Mouse (Mus musculus): ENCODE measurements around the gene Jund. TPM values are rescaled to one million over a fixed set of nuclear protein-coding genes. Genes with fewer than 3 reads are reported as not detected.

The Jund gene
- total and polyA plus RNA-seq, 3 experiments: 109 to 127 (median 123) TPM

DNA sequence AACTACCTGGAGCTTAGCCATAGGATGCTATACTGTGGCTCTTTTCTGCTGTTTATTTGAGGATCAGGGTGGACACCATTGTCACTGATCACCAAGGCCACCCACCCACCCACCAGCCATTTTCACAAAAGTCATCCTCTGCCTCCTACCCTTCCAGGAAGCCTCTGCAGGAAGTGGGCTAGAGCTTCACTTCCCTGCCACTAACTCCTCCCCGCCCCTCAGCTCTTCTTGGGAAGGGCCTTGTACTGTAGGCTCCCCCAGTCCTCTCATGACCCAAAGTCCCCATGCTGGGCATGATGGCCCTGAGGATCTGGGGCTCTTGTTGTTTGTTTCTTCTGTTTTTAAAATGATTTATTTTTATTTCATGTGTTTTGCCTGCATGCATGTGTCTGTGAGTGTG lies 23.4 kb upstream of the Jund start:
- peaks cover 20% of the 10 kb centered on the region for H3K4me1 ChIP-seq (ENCODE audit: control insufficient read depth, insufficient read depth, low read length)
- H3K27me3 ChIP-seq (ENCODE audit: control insufficient read depth, insufficient read depth, low read length): no peaks in the 10 kb centered on the region
- no peak overlapping the region for H3K4me3 ChIP-seq
- no peak overlapping the region for H3K9ac ChIP-seq (ENCODE audit: low read depth, low read length)
- H3K36me3 ChIP-seq (ENCODE audit: control insufficient read depth, insufficient read depth, low read length): no peaks in the 10 kb centered on the region
- H3K79me2 ChIP-seq (replicated peaks; ENCODE audit: control insufficient read depth, insufficient read depth, low read length): no peaks in the 10 kb centered on the region
- TF ChIP-seq EP300 (IDR thresholded peaks at IDR 0.05; ENCODE audit: insufficient read depth, low read depth, low read length): no peak
- no peak for TF ChIP-seq POLR2A (IDR thresholded peaks at IDR 0.05; ENCODE audit: insufficient read depth, low read depth, low read length)
- no peak for TF ChIP-seq CTCF (IDR thresholded peaks at IDR 0.05)
- 56% methylated on average over 1 of the region's 1 CpGs for WGBS
- no peak overlapping the region; the same call in 1 of the 2 replicates for H3K27ac ChIP-seq
- DNase-seq: no peak
- intact Hi-C loops (cut with DNase I): no loop called here

DNA sequence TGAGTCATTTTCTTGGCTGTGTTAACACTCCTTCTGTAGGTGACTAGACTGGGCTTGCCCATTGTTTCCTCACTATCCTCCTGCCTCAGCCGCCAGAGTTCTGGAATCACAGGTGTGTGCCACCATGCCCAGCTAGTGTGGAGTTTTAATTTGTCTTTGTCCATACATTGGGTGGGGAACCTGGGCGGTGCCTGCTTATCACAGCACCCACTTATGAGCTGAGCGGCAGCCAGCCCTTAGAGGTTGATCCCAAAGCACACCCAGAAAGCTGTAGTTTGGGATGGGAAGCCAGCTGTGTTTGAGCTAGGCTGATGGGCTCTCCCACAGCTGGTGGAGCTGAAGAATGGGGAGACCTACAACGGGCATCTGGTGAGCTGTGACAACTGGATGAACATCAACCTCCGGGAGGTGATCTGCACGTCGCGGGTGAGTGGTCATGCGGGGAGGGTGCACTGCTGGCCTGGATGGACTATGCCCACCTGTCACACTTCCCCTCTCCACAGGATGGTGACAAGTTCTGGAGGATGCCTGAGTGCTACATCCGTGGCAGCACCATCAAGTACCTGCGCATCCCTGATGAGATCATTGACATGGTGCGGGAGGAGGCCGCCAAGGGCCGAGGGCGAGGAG lies 21.2 kb upstream of the Jund start:
- WGBS: 93% methylated on average over 15 of the region's 15 CpGs
- H3K4me3 ChIP-seq: no peak overlapping the region
- intact Hi-C loops (cut with DNase I): no loop called here

DNA sequence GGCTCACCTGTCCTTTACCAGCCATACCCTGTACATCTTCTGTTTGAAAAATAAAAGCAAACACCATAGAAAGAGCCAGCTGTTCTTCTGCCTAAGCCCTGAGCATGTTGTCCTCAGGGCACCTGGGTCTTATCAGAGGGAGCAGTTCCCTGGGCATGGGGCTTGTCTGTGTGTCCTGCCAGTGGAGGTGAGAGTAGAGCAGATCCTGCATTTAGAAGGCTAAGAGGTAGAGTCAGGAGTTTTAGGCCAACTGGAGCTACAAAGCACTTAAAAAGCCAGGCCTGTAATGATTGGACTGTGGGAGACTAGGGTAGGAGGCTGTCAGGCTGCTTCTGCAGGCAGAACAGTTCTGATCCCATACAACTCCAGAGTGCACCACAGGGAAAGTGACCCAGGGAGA lies 20.1 kb upstream of the Jund start:
- TF ChIP-seq POLR2A (IDR thresholded peaks at IDR 0.05; ENCODE audit: insufficient read depth, low read depth, low read length) (no peak), CTCF (IDR thresholded peaks at IDR 0.05) (no peak), EP300 (IDR thresholded peaks at IDR 0.05; ENCODE audit: insufficient read depth, low read depth, low read length) (no peak)
- intact Hi-C loops (cut with DNase I): no loop called here
- peak overlapping the region; percentile 64 for H3K27ac ChIP-seq
- DNase-seq: no peak
- H3K36me3 ChIP-seq (ENCODE audit: control insufficient read depth, insufficient read depth, low read length): no peaks in the 10 kb centered on the region
- H3K4me1 ChIP-seq (ENCODE audit: control insufficient read depth, insufficient read depth, low read length): peaks cover 23% of the 10 kb centered on the region
- no peaks in the 10 kb centered on the region for H3K79me2 ChIP-seq (replicated peaks; ENCODE audit: control insufficient read depth, insufficient read depth, low read length)
- H3K4me3 ChIP-seq: no peak overlapping the region
- no peaks in the 10 kb centered on the region for H3K27me3 ChIP-seq (ENCODE audit: control insufficient read depth, insufficient read depth, low read length)
- H3K9ac ChIP-seq (ENCODE audit: low read depth, low read length): 0 out of 2 replicates have a peak overlapping the region, but pooled peaks have one; percentile 15

More for the DNA sequence above, 21.2 kb upstream of the Jund start:
- Histone ChIP-seq H3K27me3 (ENCODE audit: control insufficient read depth, insufficient read depth, low read length) (no peaks in the 10 kb centered on the region), H3K9ac (ENCODE audit: low read depth, low read length) (no peak overlapping the region), H3K27ac (no peak overlapping the region), H3K36me3 (ENCODE audit: control insufficient read depth, insufficient read depth, low read length) (no peaks in the 10 kb centered on the region), H3K79me2 (replicated peaks; ENCODE audit: control insufficient read depth, insufficient read depth, low read length) (no peaks in the 10 kb centered on the region), H3K4me1 (ENCODE audit: control insufficient read depth, insufficient read depth, low read length) (peaks cover 23% of the 10 kb centered on the region)
- DNase-seq: no peak
- no peak for TF ChIP-seq EP300 (IDR thresholded peaks at IDR 0.05; ENCODE audit: insufficient read depth, low read depth, low read length)
- no peak for TF ChIP-seq CTCF (IDR thresholded peaks at IDR 0.05)
- TF ChIP-seq POLR2A (IDR thresholded peaks at IDR 0.05; ENCODE audit: insufficient read depth, low read depth, low read length): no peak

DNA sequence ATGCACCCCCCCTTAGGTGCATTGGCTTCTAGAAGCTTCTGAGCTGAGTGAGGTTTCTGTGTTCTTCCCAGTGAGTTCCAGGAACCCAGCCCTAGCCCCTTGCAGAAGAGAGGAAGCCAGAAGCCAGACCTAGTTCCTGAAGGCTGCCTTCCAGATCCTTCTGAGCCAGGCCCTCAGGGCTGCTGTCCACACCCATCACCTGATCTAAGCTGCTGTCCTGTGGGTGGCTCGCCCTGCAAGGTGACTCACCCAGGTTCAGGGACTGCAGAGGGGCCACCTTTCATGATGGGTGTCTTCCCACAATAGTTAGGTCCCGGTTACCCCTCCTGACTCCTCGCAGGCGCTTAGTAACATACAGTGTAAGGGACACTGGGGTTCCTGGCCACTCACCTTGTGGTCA lies 19.3 kb upstream of the Jund start:
- DNase-seq: no peak
- Histone ChIP-seq H3K27me3 (ENCODE audit: control insufficient read depth, insufficient read depth, low read length) (no peaks in the 10 kb centered on the region), H3K4me3 (no peak overlapping the region), H3K27ac (peak overlapping the region; percentile 64), H3K4me1 (ENCODE audit: control insufficient read depth, insufficient read depth, low read length) (peaks cover 16% of the 10 kb centered on the region), H3K36me3 (ENCODE audit: control insufficient read depth, insufficient read depth, low read length) (no peaks in the 10 kb centered on the region), H3K9ac (ENCODE audit: low read depth, low read length) (no peak overlapping the region), H3K79me2 (replicated peaks; ENCODE audit: control insufficient read depth, insufficient read depth, low read length) (no peaks in the 10 kb centered on the region)
- WGBS: 84% methylated on average over 4 of the region's 4 CpGs
- intact Hi-C loops (cut with DNase I): no loop called here
- TF ChIP-seq EP300 (IDR thresholded peaks at IDR 0.05; ENCODE audit: insufficient read depth, low read depth, low read length) (no peak), CTCF (IDR thresholded peaks at IDR 0.05) (no peak), POLR2A (IDR thresholded peaks at IDR 0.05; ENCODE audit: insufficient read depth, low read depth, low read length) (no peak)

DNA sequence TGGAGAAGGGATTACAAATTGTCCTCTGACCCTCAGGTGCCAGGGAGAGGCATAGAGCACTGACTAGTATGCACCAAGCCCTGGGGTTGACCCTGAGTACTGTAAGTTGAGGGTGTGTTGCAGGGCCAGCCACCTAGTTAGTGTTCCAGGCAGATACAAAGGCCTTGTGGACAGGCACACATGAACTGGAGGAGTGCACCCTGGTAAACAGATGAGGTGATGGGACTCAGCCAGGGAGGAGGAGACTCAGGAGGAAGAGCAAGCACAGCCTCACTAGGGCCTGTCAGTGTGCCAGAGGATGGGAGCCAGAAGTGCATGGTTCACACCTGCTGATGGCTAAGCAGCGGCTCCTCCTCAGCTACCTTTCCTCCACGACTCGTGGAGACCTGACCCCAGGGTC lies 18.7 kb upstream of the Jund start:
- intact Hi-C loops (cut with DNase I): no loop called here
- no peaks in the 10 kb centered on the region for H3K79me2 ChIP-seq (replicated peaks; ENCODE audit: control insufficient read depth, insufficient read depth, low read length)
- DNase-seq: peak in 1 of 2 experiments; percentile 63
- TF ChIP-seq EP300 (IDR thresholded peaks at IDR 0.05; ENCODE audit: insufficient read depth, low read depth, low read length): no peak
- TF ChIP-seq POLR2A (IDR thresholded peaks at IDR 0.05; ENCODE audit: insufficient read depth, low read depth, low read length): no peak
- TF ChIP-seq CTCF (IDR thresholded peaks at IDR 0.05): no peak
- no peak overlapping the region for H3K9ac ChIP-seq (ENCODE audit: low read depth, low read length)
- peaks cover 16% of the 10 kb centered on the region for H3K4me1 ChIP-seq (ENCODE audit: control insufficient read depth, insufficient read depth, low read length)
- H3K4me3 ChIP-seq: no peak overlapping the region
- 25% methylated on average over 3 of the region's 3 CpGs for WGBS
- no peaks in the 10 kb centered on the region for H3K36me3 ChIP-seq (ENCODE audit: control insufficient read depth, insufficient read depth, low read length)
- peak overlapping the region; percentile 64 for H3K27ac ChIP-seq
- no peaks in the 10 kb centered on the region for H3K27me3 ChIP-seq (ENCODE audit: control insufficient read depth, insufficient read depth, low read length)

DNA sequence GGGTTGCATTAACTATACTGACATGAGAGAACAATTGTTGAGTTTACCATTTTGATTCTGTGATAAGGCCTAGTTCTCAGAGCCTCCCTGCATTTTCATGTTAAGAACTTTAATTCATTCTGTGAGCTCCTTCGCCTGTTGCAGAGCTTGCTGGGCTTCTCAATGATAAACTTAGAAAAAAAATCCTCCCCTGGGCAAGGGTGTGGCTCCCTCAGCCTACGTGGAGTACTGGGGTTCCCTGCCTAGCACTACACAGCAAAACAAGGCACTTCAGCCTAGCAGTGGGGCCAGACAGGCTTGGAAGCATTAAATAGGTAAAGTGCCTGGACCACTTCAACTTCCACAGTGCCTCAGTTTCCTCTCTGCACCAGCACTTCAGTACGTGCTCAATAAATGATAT lies 17.3 kb upstream of the Jund start:
- 65% methylated on average over 3 of the region's 3 CpGs for WGBS

More for the DNA sequence above, 17.3 kb upstream of the Jund start:
- no peak overlapping the region for H3K4me3 ChIP-seq
- no peak for TF ChIP-seq POLR2A (IDR thresholded peaks at IDR 0.05; ENCODE audit: insufficient read depth, low read depth, low read length)
- TF ChIP-seq CTCF (IDR thresholded peaks at IDR 0.05): no peak
- no peak for TF ChIP-seq EP300 (IDR thresholded peaks at IDR 0.05; ENCODE audit: insufficient read depth, low read depth, low read length)
- H3K27ac ChIP-seq: peak overlapping the region; percentile 85; the same call in 1 of the 2 replicates
- no peaks in the 10 kb centered on the region for H3K79me2 ChIP-seq (replicated peaks; ENCODE audit: control insufficient read depth, insufficient read depth, low read length)
- no peaks in the 10 kb centered on the region for H3K27me3 ChIP-seq (ENCODE audit: control insufficient read depth, insufficient read depth, low read length)
- no peak overlapping the region for H3K9ac ChIP-seq (ENCODE audit: low read depth, low read length)
- peaks cover 16% of the 10 kb centered on the region for H3K4me1 ChIP-seq (ENCODE audit: control insufficient read depth, insufficient read depth, low read length)
- intact Hi-C loops (cut with DNase I): no loop called here
- H3K36me3 ChIP-seq (ENCODE audit: control insufficient read depth, insufficient read depth, low read length): no peaks in the 10 kb centered on the region
- no peak for DNase-seq

Data from heart, adult 2 months (tissue).